Mouse (Mus musculus) lung, postnatal 0 days (tissue): ENCODE results near the gene Slc9a1. TPM values are rescaled to one million over a fixed set of nuclear protein-coding genes. Genes with fewer than 3 reads are reported as not detected.

Experiments
- ATAC-seq: fragments of 200-750 bp; cut with Nextera tagmentation; 2 replicates; pipeline ENCODE4 v1.8.0; 2017; ENCODE audit warnings: moderate library complexity
- DNase-seq: peaks from one replicate; pipeline ENCODE4 v3.0.0-alpha.2; 2016; ENCODE audit warnings: low spot score
- H3K27ac ChIP-seq: fragments of 300-500 bp; sonication (generic); 2 replicates; pipeline ENCODE4 v1.5.1; 2014; ENCODE audit warnings: antibody characterized with exemption, mild to moderate bottlenecking, low read length, mixed read lengths
- H3K27me3 ChIP-seq: fragments of 300-500 bp; sonication (generic); replicated peaks from 2 replicates; pipeline ENCODE4 v1.6.1; 2014; ENCODE audit warnings: low read length, mixed read lengths; ENCODE audit not compliant: insufficient read depth
- H3K36me3 ChIP-seq: fragments of 300-500 bp; sonication (generic); 2 replicates; pipeline ENCODE4 v1.6.1; 2014; ENCODE audit warnings: low read length, mixed read lengths; ENCODE audit not compliant: insufficient read depth
- H3K4me1 ChIP-seq: fragments of 300-500 bp; sonication (generic); 2 replicates; pipeline ENCODE4 v1.6.1; 2014; ENCODE audit warnings: antibody characterized with exemption, low read depth, low read length, mixed read lengths; ENCODE audit not compliant: insufficient read depth
- H3K4me2 ChIP-seq: fragments of 300-500 bp; sonication (generic); replicated peaks from 2 replicates; pipeline ENCODE4 v1.6.1; 2014; ENCODE audit warnings: low read depth, mild to moderate bottlenecking, low read length, moderate library complexity, mixed read lengths
- H3K4me3 ChIP-seq: fragments of 300-500 bp; sonication (generic); 2 replicates; pipeline ENCODE4 v1.5.1; 2014; ENCODE audit warnings: low read depth, low read length
- H3K9ac ChIP-seq: fragments of 300-500 bp; sonication (generic); replicated peaks from 2 replicates; pipeline ENCODE4 v1.6.1; 2014; ENCODE audit warnings: low read depth, mild to moderate bottlenecking
- H3K9me3 ChIP-seq: fragments of 300-500 bp; sonication (generic); 2 replicates; pipeline ENCODE4 v1.6.1; 2016; ENCODE audit warnings: low read length, mixed read lengths
- CTCF ChIP-seq: IDR thresholded peaks from 2 replicates; pipeline ENCODE4 v1.5.1; 2016; ENCODE audit warnings: antibody characterized with exemption, mild to moderate bottlenecking
- EP300 ChIP-seq: IDR thresholded peaks from 2 replicates; pipeline ENCODE4 v1.6.1; 2016; ENCODE audit warnings: antibody characterized with exemption, mild to moderate bottlenecking, control low read depth
- whole genome bisulfite sequencing: fragments of 180-500 bp; shearing (Covaris S2); extraction: QIAGEN DNeasy Blood & Tissue Kit; methylation state at CpG from one replicate; pipeline ENCODE4 v1.1.7; 2014; 5-methylcytosine and 5-hydroxymethylcytosine counted together
- microRNA-seq: library from miRNA; unstranded; fragments of <30 nt; microRNA quantifications from one replicate; pipeline ENCODE4, GENCODE M21; 2016
- polyA plus RNA-seq: library from polyadenylated mRNA; unstranded; fragments of >200 nt; fragmentation: Nextera tagmentation; extraction: Ambion mirVana; gene quantifications from 2 replicates; pipeline ENCODE4 v1.2.1, GENCODE M21; 2015

The Slc9a1 gene
- polyA plus RNA-seq, 1 experiment from 2014 or later: 6.0 TPM

DNA sequence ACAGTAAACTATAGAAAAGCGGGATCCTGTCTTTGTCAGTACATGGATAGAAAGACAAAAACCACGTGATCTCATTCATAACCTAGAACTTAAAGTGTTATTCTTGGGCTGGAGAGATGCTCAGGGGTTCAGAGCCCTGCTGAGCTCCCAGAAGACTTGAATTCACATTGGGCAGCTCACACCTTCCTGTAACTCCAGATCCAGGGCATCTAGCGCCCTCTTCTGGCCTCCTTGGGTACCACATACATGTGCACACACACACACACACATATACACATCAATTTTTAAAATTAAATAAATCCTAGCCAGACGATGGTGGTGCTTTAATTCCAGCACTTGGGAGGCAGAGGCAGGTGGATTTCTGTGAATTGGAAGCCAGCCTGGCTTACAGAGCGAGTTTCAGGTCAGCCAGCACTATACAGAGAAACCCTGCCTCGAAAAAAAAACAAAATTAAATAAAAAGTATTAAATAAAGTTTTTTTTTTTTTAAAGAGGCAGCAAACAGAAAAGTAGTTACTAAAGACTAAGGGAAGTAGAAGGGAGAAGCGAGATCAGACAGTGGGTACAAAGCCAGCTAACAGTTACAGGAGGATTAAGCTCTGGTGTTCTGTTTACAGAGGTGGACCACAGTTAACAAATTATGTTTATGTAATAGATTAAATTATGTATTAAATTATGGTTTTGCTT lies 101.8 kb downstream of the Slc9a1 start:
- H3K4me2 ChIP-seq: no peak overlapping the region
- no peak overlapping the region for H3K27ac ChIP-seq
- no peak overlapping the region for H3K9ac ChIP-seq
- ATAC-seq: no peak
- TF ChIP-seq CTCF (peak; percentile 22; the same call in 1 of the 2 replicates), EP300 (no peak)
- no peak overlapping the region for H3K4me3 ChIP-seq
- H3K4me1 ChIP-seq: no peaks in the 10 kb centered on the region
- no peak for DNase-seq
- H3K9me3 ChIP-seq: no peaks in the 10 kb centered on the region
- 78% methylated on average over 7 of the region's 7 CpGs for whole genome bisulfite sequencing
- no peaks in the 10 kb centered on the region for H3K36me3 ChIP-seq
- H3K27me3 ChIP-seq: no peaks in the 10 kb centered on the region

Small RNA genes lying within 50 kb of the gene (microRNA-seq; reads per million reads assigned to microRNA genes)
- gene Mir5122: not detected

Other genes starting within 250 kb of the Slc9a1 start
- gene Wasf2, start 239.2 kb upstream of the Slc9a1 start, polyA plus RNA-seq: 149 and 153 TPM in 2 replicates
- 8.7 and 10.3 TPM in 2 replicates for gene Cd164l2, start 157.6 kb upstream of the Slc9a1 start, polyA plus RNA-seq
- gene Gpr3, start 157.2 kb upstream of the Slc9a1 start, polyA plus RNA-seq: not detected in 2 replicates
- gene Map3k6, start 128.9 kb upstream of the Slc9a1 start, polyA plus RNA-seq: 7.8 and 18.7 TPM in 2 replicates
- 3.1 and 3.3 TPM in 2 replicates for gene Sytl1, start 106.6 kb upstream of the Slc9a1 start, polyA plus RNA-seq
- gene Tmem222, start 91.9 kb upstream of the Slc9a1 start, polyA plus RNA-seq: 47.2 and 58.1 TPM in 2 replicates
- gene Wdtc1, start 16.2 kb upstream of the Slc9a1 start, polyA plus RNA-seq: 9.2 and 9.9 TPM in 2 replicates
- 11.0 and 19.1 TPM in 2 replicates for gene Tent5b, start 110.4 kb downstream of the Slc9a1 start, polyA plus RNA-seq
- gene Trnp1, start 128.8 kb downstream of the Slc9a1 start, polyA plus RNA-seq: 1.1 and 1.4 TPM in 2 replicates
- gene Kdf1, start 149.3 kb downstream of the Slc9a1 start, polyA plus RNA-seq: 24.8 TPM in 2 replicates
- gene Nudc, start 176.3 kb downstream of the Slc9a1 start, polyA plus RNA-seq: 130 and 154 TPM in 2 replicates
- 0.37 and 0.39 TPM in 2 replicates for gene Nr0b2, start 183.7 kb downstream of the Slc9a1 start, polyA plus RNA-seq
- 6.7 and 7.1 TPM in 2 replicates for gene Gpatch3, start 205.0 kb downstream of the Slc9a1 start, polyA plus RNA-seq
- gene Gpn2, start 214.7 kb downstream of the Slc9a1 start, polyA plus RNA-seq: 15.8 and 17.6 TPM in 2 replicates
- gene Sfn, start 232.5 kb downstream of the Slc9a1 start, polyA plus RNA-seq: 23.7 and 32.4 TPM in 2 replicates